Mouse (Mus musculus): ENCODE results near the gene Gsn. TPM values are rescaled to one million over a fixed set of nuclear protein-coding genes. Genes with fewer than 3 reads are reported as not detected.
A peak's percentile ranks its signal among the peaks of the same experiment; 100 is the strongest.

Gene Gsn
- polyA plus RNA-seq, 1 experiment: 4,184 TPM

DNA sequence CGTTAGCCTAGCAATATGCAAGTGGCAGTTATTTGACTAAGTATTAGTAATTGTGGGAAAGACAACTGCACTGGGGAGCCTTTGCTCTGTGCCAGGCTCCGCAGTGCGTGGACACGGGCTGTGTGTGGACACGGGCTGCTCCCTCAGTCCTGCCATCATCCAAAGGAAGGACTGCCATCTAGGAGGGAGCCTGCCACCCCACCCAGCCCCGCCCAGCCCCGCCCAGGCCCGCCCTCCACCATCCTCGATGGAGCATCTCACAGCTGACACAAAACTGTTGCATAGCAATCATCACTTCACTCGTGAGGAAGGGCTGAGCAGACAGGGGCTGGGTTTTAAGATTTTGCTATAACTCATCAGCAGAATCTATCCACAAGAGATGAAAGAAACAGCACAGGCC lies 69.8 kb downstream of the Gsn start:
- no peak for DNase-seq (ENCODE audit: low read depth)

DNA sequence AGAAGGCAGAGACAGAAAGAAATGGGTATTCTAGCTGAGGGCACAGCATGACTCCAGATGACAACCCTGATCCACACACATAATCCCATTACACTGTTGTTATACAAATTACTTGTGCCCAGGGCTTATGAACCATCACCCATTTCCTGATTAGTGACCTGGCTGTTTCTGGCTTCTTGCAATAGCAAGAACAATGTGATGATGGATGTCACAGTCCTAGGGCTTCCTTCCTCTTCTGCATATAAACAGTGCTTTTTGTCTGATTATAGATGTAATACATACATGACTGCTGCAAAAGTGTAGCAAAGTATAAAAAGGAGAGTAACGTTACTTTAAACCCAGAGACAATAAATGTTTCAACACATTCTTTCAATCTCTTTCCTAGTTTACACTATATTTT lies 70.8 kb downstream of the Gsn start:
- DNase-seq (ENCODE audit: low read depth): no peak

DNA sequence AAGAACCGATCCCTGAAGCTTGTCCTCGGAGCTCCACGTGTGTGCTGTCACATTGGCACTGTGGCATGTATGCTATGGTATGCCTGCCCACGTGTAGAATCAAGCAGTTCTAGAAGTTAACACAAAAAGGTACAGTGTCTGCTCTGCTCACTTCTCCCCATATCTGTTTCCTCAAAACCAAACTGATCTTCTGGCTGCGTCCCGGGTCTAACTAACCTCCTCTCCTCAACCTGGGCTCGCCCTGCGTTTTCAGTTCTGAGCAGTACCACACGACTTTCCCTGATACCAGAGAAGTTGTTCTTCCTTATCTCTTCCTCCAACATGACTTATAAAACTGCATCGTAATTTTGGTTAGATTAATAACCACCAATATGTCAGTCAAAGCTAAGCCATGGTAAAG lies 71.4 kb downstream of the Gsn start:
- no peak for DNase-seq (ENCODE audit: low read depth)

DNA sequence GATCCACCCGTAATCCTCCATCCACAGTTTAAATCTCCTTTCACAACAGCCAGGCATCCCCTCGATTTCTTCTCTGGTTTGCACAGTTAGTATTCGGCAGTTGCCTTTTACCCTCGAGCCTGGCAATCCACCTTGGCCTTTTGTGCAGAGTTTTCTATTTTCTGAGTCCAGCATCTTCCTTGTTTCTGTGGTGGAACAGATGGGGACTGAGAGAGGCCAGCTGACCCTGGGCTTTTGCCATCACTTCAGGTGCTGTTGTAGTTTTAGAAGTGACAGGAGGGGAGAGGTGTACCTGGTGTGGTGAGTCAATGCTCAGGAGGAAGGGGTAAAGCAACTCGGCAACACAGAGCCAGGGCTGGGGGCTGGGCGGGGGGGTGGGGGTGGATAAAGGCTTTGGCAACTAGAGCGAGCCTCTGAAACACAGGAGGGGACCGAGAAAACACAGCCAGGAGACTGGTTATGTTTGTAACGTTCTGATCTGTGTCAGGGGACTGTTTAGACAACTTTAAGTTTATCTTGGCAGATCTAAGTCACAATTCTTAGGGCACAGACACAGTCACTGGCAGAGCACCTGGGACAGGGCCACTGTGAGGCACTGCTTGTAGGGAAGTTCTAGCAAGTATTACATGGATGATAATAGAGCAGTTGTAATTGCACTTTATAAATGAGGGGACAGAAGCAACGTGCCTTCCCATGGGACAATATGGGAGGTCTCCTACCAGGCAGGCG lies 72.0 kb downstream of the Gsn start:
- no peak for DNase-seq (ENCODE audit: low read depth)

DNA sequence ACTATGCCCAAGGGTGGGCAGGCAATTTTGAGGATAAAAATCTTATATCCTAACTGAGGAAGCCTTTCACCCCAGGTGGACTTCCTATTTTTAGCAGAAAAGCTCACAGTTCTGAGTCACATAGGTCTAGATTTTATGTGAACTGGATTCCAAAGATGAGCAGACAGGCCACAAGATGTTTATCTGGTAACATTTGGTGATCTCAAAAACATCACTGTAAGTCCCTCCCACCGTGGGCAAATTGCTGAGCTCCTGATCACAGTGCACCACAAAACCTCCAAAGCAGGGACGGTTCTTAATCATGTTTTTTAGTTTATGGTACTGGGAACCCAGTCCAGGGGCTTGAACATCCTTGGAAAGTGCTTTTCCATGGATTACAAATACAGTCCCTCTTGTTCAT lies 72.9 kb downstream of the Gsn start:
- DNase-seq (ENCODE audit: low read depth): no peak

DNA sequence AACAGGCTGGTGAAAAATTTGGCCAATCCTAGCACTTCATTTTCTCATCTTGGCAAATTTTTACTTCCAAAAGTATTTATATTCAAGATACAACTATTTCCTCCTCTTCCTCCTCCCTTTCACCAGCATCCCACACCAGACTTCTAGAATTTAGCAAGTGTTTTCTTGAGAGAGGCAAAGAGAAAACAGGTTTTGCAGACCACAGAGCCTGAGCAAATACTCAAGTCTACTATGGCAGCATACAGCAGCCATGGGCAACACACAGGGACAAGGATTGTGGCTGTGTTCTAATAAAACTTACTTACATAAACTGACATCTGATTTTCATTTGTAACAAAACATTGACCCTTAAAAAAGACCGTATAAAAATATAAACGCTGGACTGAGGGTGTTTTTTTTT lies 75.0 kb downstream of the Gsn start:
- no peak for DNase-seq (ENCODE audit: low read depth)

DNA sequence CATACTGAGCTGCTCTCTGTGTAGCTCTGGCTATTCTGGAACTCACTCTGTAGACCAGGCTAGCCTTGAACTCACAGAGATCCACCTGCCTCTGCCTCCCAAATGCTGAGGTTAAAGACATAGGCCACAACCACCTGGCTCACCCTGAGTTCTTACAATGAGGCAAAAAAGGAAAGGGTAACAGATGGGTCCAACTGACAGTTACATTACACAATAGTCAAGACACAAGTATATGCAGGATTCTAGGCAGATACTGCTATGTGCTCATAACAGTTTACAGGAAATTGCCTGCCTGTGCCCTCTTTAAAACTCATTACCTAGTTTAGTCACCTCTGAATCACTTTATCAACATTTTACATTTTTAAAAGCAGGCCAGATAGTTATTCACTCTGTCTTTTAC lies 77.5 kb downstream of the Gsn start:
- no peak for DNase-seq (ENCODE audit: low read depth)

DNA sequence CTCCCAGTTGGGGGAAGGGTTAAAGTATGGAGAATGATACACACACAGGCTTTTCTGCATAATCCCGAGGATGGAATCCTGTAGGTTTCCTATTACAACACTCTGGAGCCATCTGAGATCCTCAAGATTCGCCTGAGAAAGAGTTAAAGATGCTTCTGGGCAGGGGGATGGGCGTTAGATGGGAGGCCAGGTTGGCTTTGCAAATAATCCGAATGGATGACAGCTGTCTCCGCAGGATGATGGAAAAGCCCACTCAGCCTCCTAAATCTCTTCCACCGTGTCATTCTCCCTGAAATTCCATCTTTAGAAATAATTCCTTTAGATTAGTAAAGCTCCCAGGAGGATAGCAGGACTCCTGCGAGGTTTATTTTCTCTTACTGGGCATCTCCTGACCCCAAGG lies 79.4 kb downstream of the Gsn start:
- DNase-seq (ENCODE audit: low read depth): no peak

DNA sequence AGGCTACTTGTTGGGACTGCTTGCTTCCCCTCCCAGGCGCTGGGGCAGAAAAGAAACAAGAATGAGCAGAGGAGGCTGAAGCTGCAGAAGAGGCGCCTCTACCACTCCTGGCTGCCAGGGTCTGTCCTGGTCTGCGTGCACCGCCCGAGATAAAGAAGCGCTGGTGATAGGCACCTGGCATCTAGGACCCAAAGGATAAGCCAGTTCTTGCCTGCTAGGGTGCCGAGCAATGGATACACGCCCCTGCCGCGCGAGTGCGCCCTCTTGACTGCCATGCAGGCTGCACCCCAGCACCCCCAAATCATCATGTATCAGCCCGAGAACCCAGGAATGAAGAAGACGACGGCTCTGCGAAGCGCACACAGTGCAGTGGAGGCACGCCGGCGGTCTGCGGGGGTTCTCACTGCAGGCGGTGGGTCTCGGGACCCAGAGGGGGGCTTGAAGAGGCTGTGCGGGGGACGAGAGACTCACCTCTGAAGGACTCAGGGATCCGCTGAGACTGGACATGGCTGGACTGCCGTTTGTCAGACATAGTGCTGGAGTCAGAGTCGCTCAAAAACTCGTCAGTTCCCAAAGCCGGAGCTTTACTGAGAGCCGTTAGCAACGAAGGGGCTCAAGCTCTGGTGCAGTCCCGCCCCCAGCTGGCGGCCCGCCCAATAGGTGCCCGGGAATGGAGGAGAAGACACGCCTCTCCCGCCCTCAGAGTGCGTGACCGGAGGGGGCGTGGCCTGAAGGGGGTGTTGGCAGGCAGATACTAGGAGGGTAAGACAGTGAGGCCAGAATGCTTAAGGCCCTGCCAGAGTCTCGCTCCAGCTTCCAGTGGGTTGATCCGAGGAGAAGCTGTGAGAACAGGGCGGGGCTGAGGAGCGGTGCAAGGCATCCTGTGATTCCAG lies 80.5 kb downstream of the Gsn start, which contains the start of gene Stom:
Gene Stom (minus strand): TSS at position 589 of the 893 bp plus-strand sequence.
- DNase-seq (ENCODE audit: low read depth): peak; percentile 77

DNA sequence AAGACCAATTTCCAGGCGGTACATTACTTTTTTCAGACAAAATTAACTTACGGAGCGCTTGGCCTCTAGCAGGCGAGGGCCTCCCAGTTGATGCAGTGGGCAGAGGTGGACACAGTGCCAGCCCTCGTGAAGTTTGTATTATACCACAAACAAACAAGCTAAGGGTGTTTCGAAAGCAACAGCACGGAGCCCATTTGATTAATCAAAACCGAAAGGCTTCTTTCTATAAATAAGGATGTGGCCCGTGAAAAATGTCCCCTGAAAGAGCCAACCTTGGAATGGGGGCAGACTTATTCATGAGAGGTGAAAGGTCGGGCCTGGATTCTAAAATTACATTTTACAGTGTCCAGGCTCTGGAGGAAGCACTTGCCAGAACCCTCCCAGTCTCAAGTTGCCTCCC lies 81.2 kb downstream of the Gsn start:
- no peak for DNase-seq (ENCODE audit: low read depth)

DNA sequence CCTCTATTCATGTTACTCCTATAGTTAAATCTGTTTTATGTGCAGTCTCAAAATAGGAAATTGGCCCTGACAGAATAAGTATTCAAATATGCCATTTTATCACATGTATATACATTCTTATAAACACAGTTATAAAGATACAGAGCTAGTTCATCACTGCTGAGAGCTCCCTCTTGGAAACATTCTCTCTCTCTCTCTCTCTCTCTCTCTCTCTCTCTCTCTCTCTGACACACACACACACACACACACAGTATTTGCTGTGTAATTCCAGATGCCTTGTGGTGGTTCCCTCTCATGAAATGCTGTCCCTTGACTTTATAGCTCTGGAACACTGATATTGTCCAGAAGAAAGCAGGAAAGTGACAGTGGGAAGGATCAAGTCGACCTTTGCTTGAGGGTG lies 81.9 kb downstream of the Gsn start:
- DNase-seq (ENCODE audit: low read depth): no peak

DNA sequence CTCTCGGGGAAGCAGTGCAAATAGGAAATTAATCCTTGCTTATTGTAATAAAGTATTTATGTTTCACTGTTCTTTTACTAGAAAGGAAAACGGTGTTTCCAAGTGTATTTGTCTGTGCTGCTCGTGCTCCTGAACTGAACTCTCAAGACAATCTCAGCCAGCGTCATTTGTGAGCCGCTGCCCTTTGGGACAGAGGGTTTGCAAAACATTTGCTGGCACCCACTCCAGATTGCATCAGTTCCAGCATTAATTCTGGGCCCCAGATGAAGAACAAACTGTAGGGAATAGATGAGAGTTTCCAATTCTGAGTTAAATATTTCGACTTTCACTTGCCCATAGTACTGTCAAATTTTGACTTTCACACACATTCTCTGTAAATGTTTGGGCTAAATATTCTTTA lies 82.5 kb downstream of the Gsn start:
- peak; percentile 57 for DNase-seq (ENCODE audit: low read depth)

DNA sequence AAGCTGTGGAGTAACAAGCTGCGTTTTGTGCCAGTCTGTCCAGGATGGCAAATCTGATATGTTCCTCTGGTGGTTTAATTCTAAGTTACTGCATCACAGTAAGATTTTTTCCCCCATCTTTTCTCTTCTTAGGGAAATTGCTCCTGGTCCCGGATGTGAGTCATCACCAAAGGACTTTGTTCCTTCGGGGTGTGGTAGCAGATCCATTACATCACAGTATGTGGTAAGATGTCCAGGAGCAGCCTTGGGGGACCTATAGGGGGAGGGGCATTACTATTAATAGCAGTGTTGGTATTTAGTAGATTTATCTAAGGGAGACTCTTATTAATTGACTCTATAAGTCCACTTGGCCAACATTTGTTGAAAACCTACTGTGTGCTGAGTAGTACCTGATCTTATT lies 86.4 kb downstream of the Gsn start:
- no peak for DNase-seq (ENCODE audit: low read depth)

DNA sequence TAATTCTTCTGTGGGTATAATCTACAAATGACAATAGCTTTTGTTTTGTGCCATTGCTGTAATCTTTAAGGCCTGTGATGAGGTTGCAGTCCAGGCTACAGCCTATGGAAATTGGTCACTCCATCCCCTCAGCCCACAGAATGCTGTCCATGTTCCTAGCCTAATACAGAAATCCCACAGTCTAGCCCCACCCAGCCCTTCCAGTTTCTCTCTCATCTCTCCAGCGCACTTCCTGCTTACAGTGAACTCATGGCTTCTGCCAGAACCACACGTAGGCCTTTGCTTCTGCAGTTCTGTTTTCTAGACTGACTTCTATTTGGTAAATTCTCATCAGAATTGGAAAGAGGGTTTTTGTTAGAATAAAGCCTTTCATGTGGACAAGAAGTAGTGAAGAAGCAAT lies 89.8 kb downstream of the Gsn start:
- DNase-seq (ENCODE audit: low read depth): no peak

DNA sequence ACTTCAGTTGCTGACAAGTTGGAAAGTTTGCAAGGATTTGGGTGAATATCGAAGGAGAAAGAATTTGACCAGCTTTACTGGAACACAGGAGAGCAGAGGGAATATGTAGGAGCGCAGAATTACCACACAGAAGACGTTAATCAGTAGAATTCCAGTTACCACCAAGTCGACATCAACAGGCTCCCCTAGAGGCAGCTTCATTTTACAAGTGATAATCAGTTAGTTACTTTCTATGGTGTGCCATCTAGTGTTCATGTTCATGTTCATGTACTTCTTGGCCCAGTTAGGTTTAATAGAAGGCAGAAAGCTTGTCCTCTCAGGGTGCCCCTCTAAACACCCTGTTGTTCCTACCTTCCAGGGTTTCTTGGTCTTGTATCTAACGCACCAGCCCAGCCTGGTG lies 93.0 kb downstream of the Gsn start:
- no peak for DNase-seq (ENCODE audit: low read depth)

Other genes starting within 250 kb of the Gsn start
- gene Hc, start 194.9 kb upstream of the Gsn start, polyA plus RNA-seq (2012; rRNA removed): 0.15 TPM in 1 of 2 replicates, not detected in the other
- 0.39 and 0.54 TPM in 2 replicates for gene AI182371, start 154.8 kb upstream of the Gsn start, polyA plus RNA-seq (2012; rRNA removed)
- gene Cntrl, start 146.9 kb upstream of the Gsn start, polyA plus RNA-seq (2012; rRNA removed): 8.9 and 11.5 TPM in 2 replicates
- 49.2 and 69.8 TPM in 2 replicates for gene Rab14, start 55.3 kb upstream of the Gsn start, polyA plus RNA-seq (2012; rRNA removed)
- gene Stom, start 80.6 kb downstream of the Gsn start, polyA plus RNA-seq (2012; rRNA removed): 38.7 and 54.3 TPM in 2 replicates
- gene 4930568D16Rik, start 111.3 kb downstream of the Gsn start, polyA plus RNA-seq (2012; rRNA removed): not detected in 2 replicates
- not detected in 2 replicates for gene 4930402F06Rik, start 140.8 kb downstream of the Gsn start, polyA plus RNA-seq (2012; rRNA removed)
- gene Ggta1, start 206.9 kb downstream of the Gsn start, polyA plus RNA-seq (2012; rRNA removed): 29.5 and 37.9 TPM in 2 replicates

All from gonadal fat pad, adult 2 months (tissue).